Mouse (Mus musculus) liver, postnatal 0 days (tissue): ENCODE results near the gene Best2.

Experiments
- CTCF ChIP-seq: sonication (generic); IDR thresholded peaks from 2 replicates; pipeline ENCODE4 v1.5.1; 2016; ENCODE audit warnings: antibody characterized with exemption, low read depth
- EP300 ChIP-seq: IDR thresholded peaks from 2 replicates; pipeline ENCODE4 v1.6.1; 2016; ENCODE audit warnings: antibody characterized with exemption, low read depth, mild to moderate bottlenecking

- no peak for TF ChIP-seq CTCF
- TF ChIP-seq EP300, result no peak
Measured at GRCm38 (mm10) chr8:85032622-85033311, 18.4 kb upstream of the Best2 start.
